Mouse (Mus musculus) limb, embryonic 14.5 days (tissue): ENCODE measurements around the gene Amdhd2. TPM values are rescaled to one million over a fixed set of nuclear protein-coding genes. Genes with fewer than 3 reads are reported as not detected.

Experiments
- ATAC-seq: fragments of 200-750 bp; cut with Nextera tagmentation; 2 replicates; pipeline ENCODE4 v1.8.0; 2017; ENCODE audit warnings: low read depth, moderate number of reproducible peaks, moderate TSS enrichment; ENCODE audit not compliant: low FRiP score
- DNase-seq: peaks from one replicate; pipeline ENCODE4 v3.0.0-alpha.2; 2015; ENCODE audit warnings: low spot score
- H3K27ac ChIP-seq: fragments of 300-500 bp; sonication (generic); replicated peaks from 2 replicates; pipeline ENCODE4 v1.5.1; 2014; ENCODE audit warnings: low read depth, mild to moderate bottlenecking, low read length, moderate library complexity, mixed read lengths
- H3K27me3 ChIP-seq: fragments of 300-500 bp; sonication (generic); 2 replicates; pipeline ENCODE4 v1.6.1; 2014; ENCODE audit warnings: low read length, mixed read lengths; ENCODE audit not compliant: control insufficient read depth, insufficient read depth
- H3K36me3 ChIP-seq: fragments of 300-500 bp; sonication (generic); 2 replicates; pipeline ENCODE4 v1.6.1; 2014; ENCODE audit warnings: mild to moderate bottlenecking, low read length, moderate library complexity, mixed read lengths; ENCODE audit not compliant: control insufficient read depth, insufficient read depth
- H3K4me1 ChIP-seq: fragments of 300-500 bp; sonication (generic); 2 replicates; pipeline ENCODE4 v1.6.1; 2014; ENCODE audit warnings: antibody characterized with exemption, low read length, mixed read lengths; ENCODE audit not compliant: control insufficient read depth, insufficient read depth
- H3K4me2 ChIP-seq: fragments of 300-500 bp; sonication (generic); replicated peaks from 2 replicates; pipeline ENCODE4 v1.6.1; 2014; ENCODE audit warnings: low read depth, mild to moderate bottlenecking, low read length, moderate library complexity; ENCODE audit not compliant: severe bottlenecking
- H3K4me3 ChIP-seq: fragments of 300-500 bp; sonication (generic); replicated peaks from 2 replicates; pipeline ENCODE4 v1.5.1; 2014; ENCODE audit warnings: low read length
- H3K9ac ChIP-seq: fragments of 300-500 bp; sonication (generic); 2 replicates; pipeline ENCODE4 v1.6.1; 2014; ENCODE audit warnings: mild to moderate bottlenecking, low read depth, low read length, moderate library complexity; ENCODE audit not compliant: severe bottlenecking
- H3K9me3 ChIP-seq: fragments of 300-500 bp; sonication (generic); 2 replicates; pipeline ENCODE4 v1.6.1; 2016; ENCODE audit warnings: low read length; ENCODE audit not compliant: control insufficient read depth
- POLR2A ChIP-seq: fragments of 200-500 bp; IDR thresholded peaks from 2 replicates; pipeline ENCODE4 v1.8.0; 2012; ENCODE audit warnings: inconsistent platforms, mild to moderate bottlenecking, moderate library complexity, borderline replicate concordance; ENCODE audit not compliant: insufficient read depth, insufficient read length; ENCODE audit errors: extremely low read depth
- WGBS: fragments of 180-500 bp; shearing (Covaris S2); extraction: QIAGEN DNeasy Blood & Tissue Kit; methylation state at CpG from one replicate; pipeline ENCODE4 v1.1.7; 2014; 5-methylcytosine and 5-hydroxymethylcytosine counted together
- polyA plus RNA-seq, 2 experiments: library from polyadenylated mRNA; depleted of rRNA in 1 of 2; stranded (reverse) in 1 of 2; unstranded in 1 of 2; fragments of >200 nt; fragmentation: Nextera tagmentation in 1 of 2; extraction: Ambion mirVana in 1 of 2; gene quantifications; 2 replicates each; pipeline versions ENCODE4 v1.2.1 to v1.2.3; 2012 to 2014

The Amdhd2 gene
- polyA plus RNA-seq, 2 experiments, result 27.4 to 31.2 TPM

GRCm38 (mm10) chr17:24206451-24207351, 43.1 kb upstream of the Amdhd2 start:
- Histone ChIP-seq H3K4me1 (peaks cover 77% of the 10 kb centered on the region), H3K9ac (peak overlapping the region; percentile 69), H3K27ac (0 out of 2 replicates have a peak overlapping the region, but pooled peaks have one; percentile 26), H3K4me3 (peak overlapping the region; percentile 73), H3K27me3 (no peaks in the 10 kb centered on the region), H3K4me2 (peak overlapping the region; percentile 96), H3K9me3 (no peaks in the 10 kb centered on the region), H3K36me3 (0 out of 2 replicates have a peak, but pooled peaks cover 2% of the 10 kb centered on the region)
- WGBS, result 5% methylated on average over 52 of the region's 62 CpGs
- ATAC-seq (no peak), DNase-seq (peak; percentile 74)
- TF ChIP-seq POLR2A, result no peak

DNA sequence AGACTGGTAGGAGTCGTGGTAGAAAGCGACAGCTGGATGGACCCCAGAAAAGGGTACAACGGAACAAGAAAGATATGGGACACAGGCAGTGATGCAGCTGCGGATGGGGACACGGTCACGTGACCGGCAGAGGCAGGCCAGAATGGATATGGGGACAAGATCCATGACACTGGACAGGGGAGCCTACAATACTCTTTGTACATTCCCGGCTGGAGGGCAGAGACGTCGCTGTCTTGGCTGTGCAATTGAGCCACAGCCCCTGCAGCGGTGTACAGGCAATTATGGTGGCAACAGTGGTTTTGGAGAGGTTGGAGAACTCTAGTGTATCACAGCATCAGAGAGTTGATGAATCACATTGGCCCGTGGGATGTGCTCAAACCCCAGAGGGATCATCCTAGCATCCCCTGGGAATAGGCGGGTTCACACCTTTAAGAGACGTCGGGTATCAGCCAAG, 42.4 kb upstream of the Amdhd2 start:
- H3K4me1 ChIP-seq, result peaks cover 69% of the 10 kb centered on the region
- peak overlapping the region; percentile 48; the same call in 1 of the 2 replicates for H3K27ac ChIP-seq
- no peak for DNase-seq
- peak overlapping the region; percentile 69 for H3K9ac ChIP-seq
- H3K9me3 ChIP-seq, result no peaks in the 10 kb centered on the region
- peak overlapping the region; percentile 96 for H3K4me2 ChIP-seq
- H3K4me3 ChIP-seq, result peak overlapping the region; percentile 73
- ATAC-seq, result 0 out of 2 replicates have a peak, but pooled peaks have one; percentile 0
- TF ChIP-seq POLR2A, result no peak
- WGBS, result 11% methylated on average over 15 of the region's 15 CpGs
- H3K36me3 ChIP-seq, result 0 out of 2 replicates have a peak, but pooled peaks cover 2% of the 10 kb centered on the region
- no peaks in the 10 kb centered on the region for H3K27me3 ChIP-seq

- 0 out of 2 replicates have a peak, but pooled peaks cover 2% of the 10 kb centered on the region for H3K36me3 ChIP-seq
- peak within 1 kb of the TSS; percentile 48; the same call in 1 of the 2 replicates for H3K27ac ChIP-seq
- 0 out of 2 replicates have a peak, but pooled peaks have one; percentile 24 for TF ChIP-seq POLR2A
- peaks cover 64% of the 10 kb centered on the region for H3K4me1 ChIP-seq
- WGBS, result 1% methylated on average over 44 of the region's 65 CpGs
- peak; percentile 90 for DNase-seq
- peak within 1 kb of the TSS; percentile 73 for H3K4me3 ChIP-seq
- no peaks in the 10 kb centered on the region for H3K9me3 ChIP-seq
- no peaks in the 10 kb centered on the region for H3K27me3 ChIP-seq
- H3K9ac ChIP-seq, result peak within 1 kb of the TSS; percentile 69
- peak within 1 kb of the TSS; percentile 96 for H3K4me2 ChIP-seq
- peak; percentile 71 for ATAC-seq
These were observed 41.8 kb upstream of the Amdhd2 start, which contains the start of gene Tbc1d24 for GRCm38 (mm10) chr17:24205284-24205888. TSS of gene Tbc1d24 (minus strand) at chr17:24205562.

GRCm38 (mm10) chr17:24204846-24205245, 41.3 kb upstream of the Amdhd2 start:
- Histone ChIP-seq H3K36me3 (0 out of 2 replicates have a peak, but pooled peaks cover 2% of the 10 kb centered on the region), H3K4me2 (peak overlapping the region; percentile 96), H3K27ac (no peak overlapping the region), H3K9me3 (no peaks in the 10 kb centered on the region), H3K4me1 (peaks cover 58% of the 10 kb centered on the region), H3K4me3 (peak overlapping the region; percentile 73), H3K27me3 (no peaks in the 10 kb centered on the region), H3K9ac (peak overlapping the region; percentile 69)
- WGBS, result 6% methylated on average over 7 of the region's 7 CpGs
- no peak for DNase-seq
- no peak for ATAC-seq
- no peak for TF ChIP-seq POLR2A
